Mouse (Mus musculus): ENCODE data around the gene Churc1. TPM values are rescaled to one million over a fixed set of nuclear protein-coding genes. Genes with fewer than 3 reads are reported as not detected.
A peak's percentile ranks its signal among the peaks of the same experiment; 100 is the strongest.

The Churc1 gene
- polyA plus RNA-seq, 1 experiment = 20.9 TPM

DNA sequence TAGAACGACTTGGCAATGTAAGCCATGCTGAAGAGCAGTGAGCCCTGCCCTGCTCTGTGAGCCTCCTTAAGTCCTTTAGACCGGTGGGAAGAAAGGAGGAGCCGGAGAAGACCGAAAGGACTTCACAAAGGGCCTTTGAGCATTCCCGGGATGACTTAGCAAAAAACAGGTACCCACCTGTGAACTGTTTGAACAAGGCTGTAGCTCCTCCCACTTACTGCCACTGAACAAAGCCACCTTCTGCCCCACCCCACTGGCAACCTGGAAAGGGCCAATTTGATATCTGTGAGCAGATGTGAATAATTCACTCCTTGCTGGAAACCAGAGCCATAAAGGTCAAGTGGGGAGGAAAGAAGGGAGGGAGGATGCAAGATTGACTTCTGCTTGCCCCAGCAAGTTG is 30.0 kb downstream of the Churc1 start, which contains the start of gene Gpx2:
Gene Gpx2 (minus strand): TSS at position 205 of the 400 bp plus-strand sequence.
- peak within 1 kb of the TSS; percentile 91 for H3K27ac ChIP-seq (ENCODE audit: insufficient read depth, low read depth, low read length)
- H3K36me3 ChIP-seq (ENCODE audit: control insufficient read depth, insufficient read depth, low read length) = peaks cover 12% of the 10 kb centered on the region
- no peak for TF ChIP-seq CTCF (IDR thresholded peaks at IDR 0.05; ENCODE audit: extremely low read depth, insufficient read length, insufficient replicate concordance, low read depth, low read length)
- TF ChIP-seq POLR2A (IDR thresholded peaks at IDR 0.05; ENCODE audit: low read depth, low read length) = peak; percentile 73; the same call in 1 of the 2 replicates
- no peaks in the 10 kb centered on the region for H3K27me3 ChIP-seq (ENCODE audit: control insufficient read depth, insufficient read depth, low read length)
- H3K4me1 ChIP-seq (ENCODE audit: control insufficient read depth, insufficient read depth, insufficient read length, low read length) = peaks cover 31% of the 10 kb centered on the region
- WGBS = 20% methylated on average over 5 of the region's 5 CpGs
- peak within 1 kb of the TSS; percentile 75 for H3K4me3 ChIP-seq (ENCODE audit: low read depth, low read length)

DNA sequence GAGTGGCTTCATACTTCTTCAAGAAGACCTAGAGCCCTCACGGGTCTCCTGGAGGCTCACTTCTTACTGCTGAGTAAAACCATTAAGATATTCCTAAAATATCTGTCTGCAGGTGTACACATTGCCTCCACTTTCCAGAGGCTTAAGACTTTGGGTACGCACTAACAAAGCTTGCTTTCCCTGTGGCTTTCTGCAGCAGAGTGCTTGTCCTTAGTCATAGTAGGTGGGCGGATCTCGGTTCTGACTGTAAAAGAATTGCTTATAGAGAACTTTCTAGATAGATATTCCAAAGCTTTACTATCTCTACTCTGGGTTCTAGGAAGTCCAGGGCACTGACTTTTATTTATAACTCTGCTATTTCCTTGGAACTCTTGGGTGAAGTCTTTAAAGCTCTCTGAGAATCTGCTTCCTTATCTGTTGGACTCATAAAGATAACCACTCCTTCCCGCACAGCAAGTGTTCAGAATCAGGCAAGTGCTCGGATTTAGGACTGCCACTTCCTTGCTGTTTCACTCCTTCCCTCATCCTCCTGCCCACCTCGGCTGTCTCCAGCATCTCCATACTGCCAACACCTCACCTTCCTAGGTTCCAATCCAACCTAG is 31.7 kb downstream of the Churc1 start:
- Histone ChIP-seq H3K36me3 (ENCODE audit: control insufficient read depth, insufficient read depth, low read length) (peaks cover 3% of the 10 kb centered on the region), H3K4me3 (ENCODE audit: low read depth, low read length) (no peak overlapping the region; the same call in 1 of the 2 replicates), H3K27ac (ENCODE audit: insufficient read depth, low read depth, low read length) (peak overlapping the region; percentile 93), H3K27me3 (ENCODE audit: control insufficient read depth, insufficient read depth, low read length) (no peaks in the 10 kb centered on the region), H3K4me1 (ENCODE audit: control insufficient read depth, insufficient read depth, insufficient read length, low read length) (peaks cover 31% of the 10 kb centered on the region)
- 27% methylated on average over 7 of the region's 7 CpGs for WGBS
- no peak for TF ChIP-seq CTCF (IDR thresholded peaks at IDR 0.05; ENCODE audit: extremely low read depth, insufficient read length, insufficient replicate concordance, low read depth, low read length)
- TF ChIP-seq POLR2A (IDR thresholded peaks at IDR 0.05; ENCODE audit: low read depth, low read length) = no peak

DNA sequence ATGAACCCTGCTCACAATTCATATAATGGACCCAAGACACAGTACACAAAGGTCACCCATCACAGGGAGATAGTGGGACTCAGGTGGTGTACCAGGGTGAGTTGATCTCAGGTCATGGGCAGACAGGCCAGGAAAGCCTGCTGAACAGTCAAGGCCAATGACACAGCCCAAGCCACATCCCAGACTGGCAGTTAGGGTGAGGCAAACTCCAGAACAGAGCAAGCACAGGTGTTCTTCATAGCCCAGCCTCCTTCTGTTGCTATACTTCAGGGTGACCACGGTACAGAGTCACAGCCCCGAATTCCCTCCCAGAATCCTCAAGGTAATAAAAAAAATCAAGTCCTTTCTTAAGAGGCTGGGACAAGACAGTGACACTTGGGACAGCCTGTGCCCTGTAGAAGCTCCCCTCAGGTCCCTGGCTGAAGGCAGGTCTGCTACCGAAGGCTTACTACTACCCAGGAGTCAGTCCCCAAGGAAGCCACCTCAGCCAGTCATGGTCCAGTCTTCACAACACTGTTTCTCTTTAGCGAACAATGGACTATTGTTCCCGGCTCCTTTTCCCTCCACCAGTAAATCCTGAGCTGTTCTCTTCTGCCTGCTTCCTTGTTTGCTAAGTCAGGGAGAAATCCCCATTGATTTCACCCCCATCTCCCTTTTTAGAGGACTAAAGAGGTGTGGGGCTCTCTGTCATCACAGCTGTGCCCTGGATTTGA is 32.8 kb downstream of the Churc1 start:
- Histone ChIP-seq H3K36me3 (ENCODE audit: control insufficient read depth, insufficient read depth, low read length) (no peaks in the 10 kb centered on the region), H3K27me3 (ENCODE audit: control insufficient read depth, insufficient read depth, low read length) (no peaks in the 10 kb centered on the region), H3K4me3 (ENCODE audit: low read depth, low read length) (no peak overlapping the region), H3K4me1 (ENCODE audit: control insufficient read depth, insufficient read depth, insufficient read length, low read length) (peaks cover 31% of the 10 kb centered on the region), H3K27ac (ENCODE audit: insufficient read depth, low read depth, low read length) (peak overlapping the region; percentile 93)
- 22% methylated on average over 5 of the region's 5 CpGs for WGBS
- TF ChIP-seq CTCF (IDR thresholded peaks at IDR 0.05; ENCODE audit: extremely low read depth, insufficient read length, insufficient replicate concordance, low read depth, low read length) = no peak
- TF ChIP-seq POLR2A (IDR thresholded peaks at IDR 0.05; ENCODE audit: low read depth, low read length) = no peak

DNA sequence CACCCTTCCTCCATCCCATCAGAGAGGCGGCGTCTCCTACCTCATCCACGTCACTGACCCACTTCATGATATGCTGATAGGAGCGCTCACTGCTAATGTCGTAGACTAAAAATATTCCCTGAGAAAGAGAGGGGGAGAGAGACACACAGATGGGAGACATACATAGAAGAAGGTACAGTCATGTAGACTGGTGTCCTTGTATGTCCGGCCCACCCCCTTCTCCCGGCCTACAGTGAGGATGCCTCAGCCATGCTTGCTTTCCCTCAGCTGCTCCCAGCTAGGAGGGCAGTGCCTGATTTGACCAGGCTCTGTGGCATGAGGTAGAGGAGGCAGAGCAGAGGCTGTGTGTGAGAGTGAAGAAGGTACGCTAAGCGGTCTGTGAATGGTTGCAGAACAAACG is 37.7 kb downstream of the Churc1 start:
- H3K4me3 ChIP-seq (ENCODE audit: low read depth, low read length) = no peak overlapping the region
- no peaks in the 10 kb centered on the region for H3K36me3 ChIP-seq (ENCODE audit: control insufficient read depth, insufficient read depth, low read length)
- H3K27me3 ChIP-seq (ENCODE audit: control insufficient read depth, insufficient read depth, low read length) = no peaks in the 10 kb centered on the region
- no peak overlapping the region for H3K27ac ChIP-seq (ENCODE audit: insufficient read depth, low read depth, low read length)
- 93% methylated on average over 10 of the region's 10 CpGs for WGBS
- TF ChIP-seq POLR2A (IDR thresholded peaks at IDR 0.05; ENCODE audit: low read depth, low read length) (no peak), CTCF (IDR thresholded peaks at IDR 0.05; ENCODE audit: extremely low read depth, insufficient read length, insufficient replicate concordance, low read depth, low read length) (no peak)
- H3K4me1 ChIP-seq (ENCODE audit: control insufficient read depth, insufficient read depth, insufficient read length, low read length) = peaks cover 15% of the 10 kb centered on the region

DNA sequence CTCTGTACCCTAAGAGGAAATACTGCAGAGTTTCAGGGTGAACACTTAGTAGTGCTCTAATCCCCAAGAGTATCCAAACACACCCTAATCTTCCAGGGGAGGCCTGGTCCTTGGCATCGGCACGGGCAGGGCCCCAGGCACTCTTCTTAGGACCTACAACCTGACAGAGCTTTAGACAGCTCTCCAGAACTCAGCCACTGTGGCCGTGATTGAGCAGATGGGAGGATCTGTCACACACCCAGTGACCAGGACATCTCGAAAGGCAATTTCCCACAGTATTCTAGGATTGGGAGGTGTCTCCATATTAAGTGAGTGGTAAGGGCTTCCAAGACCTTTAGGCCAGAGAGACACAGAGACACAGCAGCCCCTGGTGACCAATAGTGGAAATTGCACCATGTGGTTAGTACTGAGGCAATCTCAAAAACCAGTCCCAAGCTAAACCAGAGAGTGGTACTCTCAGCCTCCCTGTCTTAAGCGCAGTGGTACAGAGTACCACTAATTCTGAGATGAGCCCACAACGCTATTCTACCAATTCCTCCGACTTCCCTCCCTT is 38.4 kb downstream of the Churc1 start:
- WGBS = 46% methylated on average over 7 of the region's 7 CpGs
- H3K36me3 ChIP-seq (ENCODE audit: control insufficient read depth, insufficient read depth, low read length) = no peaks in the 10 kb centered on the region
- peaks cover 15% of the 10 kb centered on the region for H3K4me1 ChIP-seq (ENCODE audit: control insufficient read depth, insufficient read depth, insufficient read length, low read length)
- TF ChIP-seq POLR2A (IDR thresholded peaks at IDR 0.05; ENCODE audit: low read depth, low read length) (no peak), CTCF (IDR thresholded peaks at IDR 0.05; ENCODE audit: extremely low read depth, insufficient read length, insufficient replicate concordance, low read depth, low read length) (peak; percentile 34; the same call in 1 of the 2 replicates)
- H3K4me3 ChIP-seq (ENCODE audit: low read depth, low read length) = no peak overlapping the region
- no peaks in the 10 kb centered on the region for H3K27me3 ChIP-seq (ENCODE audit: control insufficient read depth, insufficient read depth, low read length)
- no peak overlapping the region for H3K27ac ChIP-seq (ENCODE audit: insufficient read depth, low read depth, low read length)

DNA sequence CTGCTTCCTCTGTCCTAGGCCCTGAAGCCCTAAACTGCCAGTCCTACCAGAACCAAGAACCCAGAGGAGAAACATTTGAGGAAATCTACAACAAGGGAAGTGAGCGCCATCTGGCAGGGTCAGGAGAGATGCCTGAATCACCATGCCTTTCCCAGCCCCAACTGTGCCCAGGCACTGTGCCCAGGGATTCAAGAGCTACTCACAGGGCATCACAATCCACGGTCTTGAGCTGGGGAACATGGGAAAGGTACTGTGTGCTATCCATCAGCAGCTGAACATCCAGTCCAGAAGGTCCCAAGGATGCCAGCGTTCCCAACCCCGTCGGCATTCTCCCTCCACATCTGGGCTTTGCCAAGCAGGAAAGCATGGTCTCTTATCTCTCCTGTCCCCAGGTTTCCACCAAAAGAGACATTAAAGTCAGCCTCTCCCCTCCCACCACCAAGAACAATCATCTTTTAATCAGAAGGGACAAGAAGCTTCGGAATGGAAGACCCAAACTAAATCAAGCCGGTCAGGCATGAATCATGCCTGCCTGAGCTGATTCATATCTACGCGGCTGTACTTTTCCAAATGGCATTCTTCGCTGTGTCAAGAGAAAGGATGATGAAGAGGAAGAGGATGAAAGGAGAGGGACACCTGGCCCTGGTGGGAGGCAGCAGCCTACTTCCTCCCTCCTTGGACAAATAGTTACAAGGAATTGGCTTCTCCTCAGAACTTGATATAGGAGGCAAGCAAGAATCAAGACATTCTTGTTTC is 39.9 kb downstream of the Churc1 start:
- no peak overlapping the region for H3K27ac ChIP-seq (ENCODE audit: insufficient read depth, low read depth, low read length)
- H3K36me3 ChIP-seq (ENCODE audit: control insufficient read depth, insufficient read depth, low read length) = no peaks in the 10 kb centered on the region
- TF ChIP-seq POLR2A (IDR thresholded peaks at IDR 0.05; ENCODE audit: low read depth, low read length) = no peak
- no peak for TF ChIP-seq CTCF (IDR thresholded peaks at IDR 0.05; ENCODE audit: extremely low read depth, insufficient read length, insufficient replicate concordance, low read depth, low read length)
- H3K27me3 ChIP-seq (ENCODE audit: control insufficient read depth, insufficient read depth, low read length) = no peaks in the 10 kb centered on the region
- WGBS = 72% methylated on average over 10 of the region's 10 CpGs
- peaks cover 3% of the 10 kb centered on the region; the same call in 1 of the 2 replicates for H3K4me1 ChIP-seq (ENCODE audit: control insufficient read depth, insufficient read depth, insufficient read length, low read length)
- H3K4me3 ChIP-seq (ENCODE audit: low read depth, low read length) = no peak overlapping the region

Data from small intestine, adult 2 months (tissue).